Mouse (Mus musculus): Measurements from ENCODE around the gene Treml2.
"Not testable (repeated sequence)": the region's sequence is repeated elsewhere in the genome, so short reads cannot be mapped to it uniquely, and the experiment has no call there.

Treml2 gene

DNA sequence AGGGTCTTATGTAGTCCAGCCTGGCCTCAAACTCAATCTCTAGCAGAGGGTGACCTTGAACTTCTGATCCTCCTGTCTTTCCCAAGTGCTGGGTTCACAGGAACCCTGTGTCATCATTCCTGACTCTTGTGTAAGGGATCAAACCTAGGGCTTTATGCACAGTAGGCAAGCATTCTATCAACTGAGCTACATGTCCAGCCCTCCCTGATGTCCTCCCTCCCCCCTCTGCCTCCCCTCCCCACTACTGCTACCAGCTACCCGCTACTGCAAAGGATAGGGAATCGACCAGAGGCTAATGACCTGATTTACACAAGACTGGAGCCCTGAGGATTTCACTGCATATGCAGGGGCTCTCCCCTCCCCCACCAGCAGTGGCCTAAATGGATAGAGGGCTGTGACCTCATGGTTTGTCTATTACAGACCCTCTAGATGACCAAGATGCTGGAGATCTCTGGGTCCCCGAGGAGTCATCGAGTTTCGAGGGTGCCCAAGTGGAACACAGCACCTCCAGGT, 51.4 kb downstream of the Treml2 start:
- DNase-seq (ENCODE audit: low spot score): no peak

DNA sequence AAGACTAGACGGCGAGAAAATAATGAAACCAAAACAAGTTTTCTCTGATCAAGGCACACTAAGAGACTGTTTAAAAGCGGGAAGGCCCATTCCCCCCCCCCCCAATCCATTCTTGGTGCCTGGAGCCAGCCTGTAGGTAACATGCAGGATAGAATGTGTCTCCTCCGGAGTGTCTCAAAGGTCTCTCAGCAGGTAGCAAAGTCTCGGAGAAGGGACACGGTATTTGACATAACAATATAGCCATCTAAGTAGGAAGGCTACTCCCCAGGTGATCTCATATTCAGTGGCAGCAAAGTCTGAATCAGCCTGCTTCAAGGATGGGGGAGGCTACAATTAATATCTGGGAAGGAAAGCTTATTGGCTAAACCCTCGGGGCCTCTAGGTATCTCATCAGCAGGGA, 53.7 kb downstream of the Treml2 start:
- DNase-seq (ENCODE audit: low spot score): not testable (repeated sequence)

DNA sequence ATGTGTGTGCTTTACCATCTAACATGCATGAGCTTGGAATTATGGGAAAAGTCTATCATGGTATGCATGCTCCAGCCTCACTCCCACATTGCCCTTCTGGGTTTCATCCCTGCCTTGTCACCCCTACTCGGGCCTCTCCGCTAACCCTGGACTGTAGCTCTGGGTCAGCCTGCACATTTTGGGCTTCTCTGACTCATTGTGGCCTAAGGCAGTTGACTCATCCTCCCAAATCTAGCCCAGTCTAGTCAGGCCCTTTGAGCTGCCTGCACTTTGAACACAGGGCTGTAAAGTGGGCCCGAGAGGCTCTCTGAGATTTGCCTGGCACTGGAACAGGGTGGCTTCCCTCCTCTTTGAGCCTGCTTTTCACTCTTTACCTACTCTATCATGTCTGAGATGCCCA, 56.5 kb downstream of the Treml2 start:
- DNase-seq (ENCODE audit: low spot score): no peak

DNA sequence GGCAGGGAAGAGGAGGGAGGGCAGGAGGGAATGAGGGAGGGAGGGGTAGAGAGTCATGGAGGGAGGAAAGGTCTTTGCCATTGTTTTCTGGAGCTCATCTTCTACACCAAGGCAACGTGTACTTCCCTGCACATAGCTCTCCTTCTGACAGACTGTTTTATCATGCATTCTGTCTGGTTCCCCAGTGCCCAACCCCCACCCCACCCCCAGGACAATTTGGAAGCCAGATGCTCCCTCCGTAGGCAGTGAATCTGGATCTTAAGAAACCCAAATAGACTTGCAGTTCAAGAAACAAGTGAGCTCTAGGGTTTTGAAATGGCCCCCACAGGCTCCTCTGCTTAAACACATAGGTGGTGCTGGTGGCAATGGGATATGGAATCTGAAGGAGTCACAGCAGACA, 58.6 kb downstream of the Treml2 start:
- no peak for DNase-seq (ENCODE audit: low spot score)

GRCm38 (mm10) chr17:48359616-48360015, 60.3 kb downstream of the Treml2 start, which contains the start of gene Treml1:
Gene Treml1 (plus strand): TSS chr17:48359916.
- no peak for DNase-seq (ENCODE audit: low spot score)

DNA sequence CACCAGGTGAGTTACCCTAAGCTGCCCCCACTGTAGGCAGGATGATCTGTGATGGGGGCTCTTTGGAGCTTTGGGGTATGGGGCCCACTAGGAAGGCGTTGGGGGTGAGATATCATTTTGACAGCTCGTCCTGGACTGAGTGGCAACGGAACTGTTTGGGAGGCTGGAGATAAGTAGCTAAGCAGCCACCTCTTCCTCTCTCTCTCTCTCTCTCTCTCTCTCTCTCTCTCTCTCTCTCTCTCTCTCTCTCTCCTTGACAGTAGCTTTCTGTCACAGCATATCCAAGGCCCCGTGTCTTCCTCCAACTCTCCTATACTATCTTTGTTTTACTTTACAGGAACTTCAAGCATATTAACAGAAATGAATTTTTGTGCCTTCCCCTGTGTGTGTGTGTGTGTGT, 61.2 kb downstream of the Treml2 start:
- no peak for DNase-seq (ENCODE audit: low spot score)

Data from testis, postnatal 10 days (tissue).